Mouse (Mus musculus) kidney, adult 2 months (tissue): ENCODE data around the gene BC030500. TPM values are rescaled to one million over a fixed set of nuclear protein-coding genes. Genes with fewer than 3 reads are reported as not detected.

Experiments
- DNase-seq: peaks from one replicate; pipeline ENCODE4 v3.0.0; 2021
- H3K27ac ChIP-seq: fragments of 200-500 bp; 2 replicates; pipeline ENCODE4 v1.5.1; 2012; ENCODE audit warnings: low read depth, low read length, control low read depth, inconsistent platforms; ENCODE audit not compliant: insufficient read depth
- H3K27me3 ChIP-seq: fragments of 200-500 bp; replicated peaks from 2 replicates; pipeline ENCODE4 v1.6.1; 2012; ENCODE audit warnings: mild to moderate bottlenecking, moderate library complexity, low read length, inconsistent platforms; ENCODE audit not compliant: control insufficient read depth, insufficient read depth
- H3K36me3 ChIP-seq: fragments of 200-500 bp; 2 replicates; pipeline ENCODE4 v1.6.1; 2012; ENCODE audit warnings: mild to moderate bottlenecking, moderate library complexity, low read length, inconsistent platforms; ENCODE audit not compliant: control insufficient read depth, insufficient read depth
- H3K4me1 ChIP-seq: fragments of 200-500 bp; 2 replicates; pipeline ENCODE4 v1.6.1; 2011; ENCODE audit warnings: low read length; ENCODE audit not compliant: control insufficient read depth, insufficient read depth
- H3K4me3 ChIP-seq: fragments of 200-500 bp; 2 replicates; pipeline ENCODE4 v1.5.1; 2011; ENCODE audit warnings: mild to moderate bottlenecking, low read depth, low read length, control low read depth; ENCODE audit not compliant: insufficient read depth
- CTCF ChIP-seq: fragments of 200-500 bp; conservative IDR thresholded peaks from 2 replicates; pipeline ENCODE4 v1.5.1; 2011; ENCODE audit warnings: low read depth, mild to moderate bottlenecking, control low read depth, low read length, moderate library complexity, mixed read lengths; ENCODE audit not compliant: insufficient read depth, insufficient read length
- POLR2A ChIP-seq: fragments of 200-500 bp; IDR thresholded peaks from one replicate; pipeline ENCODE4 v1.6.1; 2011; ENCODE audit warnings: low read depth, low read length, control low read depth
- WGBS: fragments of 180-500 bp; shearing (Covaris S2); methylation state at CpG from one replicate; pipeline ENCODE4 v1.1.7; 2018; 5-methylcytosine and 5-hydroxymethylcytosine counted together
- polyA plus RNA-seq: library from polyadenylated mRNA; depleted of rRNA; stranded (reverse); fragments of >200 nt; gene quantifications from 2 replicates; pipeline ENCODE4 v1.2.3, GENCODE M21; 2012; rRNA removed

BC030500 gene
- polyA plus RNA-seq, 1 experiment = not detected

GRCm38 (mm10) chr8:58913640-58913968 lies 2.0 kb downstream of the BC030500 start:
- no peak for DNase-seq
- Histone ChIP-seq H3K36me3 (no peaks in the 10 kb centered on the region), H3K4me3 (no peak overlapping the region), H3K27ac (no peak overlapping the region), H3K4me1 (no peaks in the 10 kb centered on the region), H3K27me3 (no peaks in the 10 kb centered on the region; the same call in 1 of the 2 replicates)
- TF ChIP-seq CTCF (no peak), POLR2A (no peak)
- WGBS = 48% methylated on average over 3 of the region's 3 CpGs

- DNase-seq = no peak
- Histone ChIP-seq H3K4me1 (no peaks in the 10 kb centered on the region), H3K4me3 (no peak overlapping the region), H3K27ac (no peak overlapping the region), H3K27me3 (no peaks in the 10 kb centered on the region; the same call in 1 of the 2 replicates), H3K36me3 (no peaks in the 10 kb centered on the region)
- no peak for TF ChIP-seq POLR2A
- TF ChIP-seq CTCF = no peak
- 37% methylated on average over 2 of the region's 2 CpGs for WGBS
Measured at GRCm38 (mm10) chr8:58915142-58915541, 3.6 kb downstream of the BC030500 start.

GRCm38 (mm10) chr8:58931066-58931465 lies 19.5 kb downstream of the BC030500 start:
- Histone ChIP-seq H3K4me3 (no peak overlapping the region), H3K27me3 (no peaks in the 10 kb centered on the region), H3K4me1 (no peaks in the 10 kb centered on the region), H3K36me3 (no peaks in the 10 kb centered on the region), H3K27ac (no peak overlapping the region)
- WGBS = 65% methylated on average over 1 of the region's 1 CpGs
- no peak for DNase-seq
- TF ChIP-seq POLR2A (no peak), CTCF (no peak)

- Histone ChIP-seq H3K27ac (no peak overlapping the region), H3K4me1 (no peaks in the 10 kb centered on the region), H3K27me3 (no peaks in the 10 kb centered on the region), H3K4me3 (no peak overlapping the region), H3K36me3 (no peaks in the 10 kb centered on the region)
- DNase-seq = no peak
- 89% methylated on average over 4 of the region's 4 CpGs for WGBS
- TF ChIP-seq POLR2A (no peak), CTCF (no peak)
Measured at GRCm38 (mm10) chr8:58943773-58944172, 32.2 kb downstream of the BC030500 start.

- no peak overlapping the region for H3K4me3 ChIP-seq
- H3K27me3 ChIP-seq = no peaks in the 10 kb centered on the region
- DNase-seq = no peak
- TF ChIP-seq POLR2A (no peak), CTCF (no peak)
- H3K36me3 ChIP-seq = no peaks in the 10 kb centered on the region
- H3K27ac ChIP-seq = no peak overlapping the region
- 83% methylated on average over 5 of the region's 5 CpGs for WGBS
- H3K4me1 ChIP-seq = no peaks in the 10 kb centered on the region
Measured at GRCm38 (mm10) chr8:58957195-58957739, 45.7 kb downstream of the BC030500 start.

Other genes starting within 250 kb of the BC030500 start
- gene Galntl6, start 885 bp downstream of the BC030500 start, polyA plus RNA-seq = not detected in 2 replicates